Mouse (Mus musculus): ENCODE results near the gene Stambp. TPM values are rescaled to one million over a fixed set of nuclear protein-coding genes. Genes with fewer than 3 reads are reported as not detected.
"Not testable (repeated sequence)": the region's sequence is repeated elsewhere in the genome, so short reads cannot be mapped to it uniquely, and the experiment has no call there.

Gene Stambp
- total RNA-seq, 1 experiment, result 2.0 TPM

- in situ Hi-C loops (cut with MboI; ENCODE audit: low sequenced_read_pairs in 2 of 2, unreplicated experiment in 2 of 2), result no loop called here
- Histone ChIP-seq H3K9ac (ENCODE audit: insufficient read depth, low read depth, low read length, poor library complexity, severe bottlenecking) (no peak overlapping the region), H3K4me3 (ENCODE audit: insufficient read depth in 1 of 2, low read depth in 1 of 2, low read length in 2 of 2, poor library complexity in 1 of 2, severe bottlenecking in 1 of 2) (no peak overlapping the region), H3K27ac (ENCODE audit: insufficient read depth, low read depth, low read length, poor library complexity, severe bottlenecking) (no peak overlapping the region), H3K9me3 (ENCODE audit: control insufficient read depth, insufficient read depth, low read depth, low read length) (no peaks in the 10 kb centered on the region), H3K36me3 (ENCODE audit: control insufficient read depth, insufficient read depth, low read length, poor library complexity, severe bottlenecking) (no peaks in the 10 kb centered on the region), H3K4me1 (ENCODE audit: control insufficient read depth in 2 of 2, insufficient read depth in 2 of 2, low read length in 2 of 2, poor library complexity in 1 of 2) (no peaks in the 10 kb centered on the region)
- DNase-seq (ENCODE audit: low read depth, low spot score), result no peak
- TF ChIP-seq HCFC1 (IDR thresholded peaks at IDR 0.05; ENCODE audit: borderline replicate concordance, insufficient read depth, low read length) (no peak), MAFK (IDR thresholded peaks at IDR 0.05; ENCODE audit: insufficient read depth, low read depth, low read length) (no peak), CHD2 (IDR thresholded peaks at IDR 0.05; ENCODE audit: low read depth, low read length) (no peak), ZC3H11A (IDR thresholded peaks at IDR 0.05; ENCODE audit: borderline replicate concordance, low read depth, low read length) (no peak), ZNF384 (IDR thresholded peaks at IDR 0.05; ENCODE audit: low read depth, low read length) (no peak)
Observed at GRCm38 (mm10) chr6:83590301-83590700, 17.8 kb upstream of the Stambp start.

- in situ Hi-C loops (cut with MboI; ENCODE audit: low sequenced_read_pairs in 2 of 2, unreplicated experiment in 2 of 2); H3K9ac ChIP-seq (ENCODE audit: insufficient read depth, low read depth, low read length, poor library complexity, severe bottlenecking); H3K4me1 ChIP-seq (ENCODE audit: control insufficient read depth in 2 of 2, insufficient read depth in 2 of 2, low read length in 2 of 2, poor library complexity in 1 of 2); H3K27ac ChIP-seq (ENCODE audit: insufficient read depth, low read depth, low read length, poor library complexity, severe bottlenecking); H3K36me3 ChIP-seq (ENCODE audit: control insufficient read depth, insufficient read depth, low read length, poor library complexity, severe bottlenecking); H3K4me3 ChIP-seq (ENCODE audit: insufficient read depth in 1 of 2, low read depth in 1 of 2, low read length in 2 of 2, poor library complexity in 1 of 2, severe bottlenecking in 1 of 2); DNase-seq (ENCODE audit: low read depth, low spot score); H3K9me3 ChIP-seq (ENCODE audit: control insufficient read depth, insufficient read depth, low read depth, low read length): not testable (repeated sequence)
Observed at GRCm38 (mm10) chr6:83587191-83587590, 14.7 kb upstream of the Stambp start.

- H3K4me1 ChIP-seq (ENCODE audit: control insufficient read depth in 2 of 2, insufficient read depth in 2 of 2, low read length in 2 of 2, poor library complexity in 1 of 2); H3K27ac ChIP-seq (ENCODE audit: insufficient read depth, low read depth, low read length, poor library complexity, severe bottlenecking); H3K9me3 ChIP-seq (ENCODE audit: control insufficient read depth, insufficient read depth, low read depth, low read length); H3K36me3 ChIP-seq (ENCODE audit: control insufficient read depth, insufficient read depth, low read length, poor library complexity, severe bottlenecking); H3K4me3 ChIP-seq (ENCODE audit: insufficient read depth in 1 of 2, low read depth in 1 of 2, low read length in 2 of 2, poor library complexity in 1 of 2, severe bottlenecking in 1 of 2); in situ Hi-C loops (cut with MboI; ENCODE audit: low sequenced_read_pairs in 2 of 2, unreplicated experiment in 2 of 2); H3K9ac ChIP-seq (ENCODE audit: insufficient read depth, low read depth, low read length, poor library complexity, severe bottlenecking); DNase-seq (ENCODE audit: low read depth, low spot score): not testable (repeated sequence)
Observed at GRCm38 (mm10) chr6:83585328-83585727, 12.8 kb upstream of the Stambp start.

DNA sequence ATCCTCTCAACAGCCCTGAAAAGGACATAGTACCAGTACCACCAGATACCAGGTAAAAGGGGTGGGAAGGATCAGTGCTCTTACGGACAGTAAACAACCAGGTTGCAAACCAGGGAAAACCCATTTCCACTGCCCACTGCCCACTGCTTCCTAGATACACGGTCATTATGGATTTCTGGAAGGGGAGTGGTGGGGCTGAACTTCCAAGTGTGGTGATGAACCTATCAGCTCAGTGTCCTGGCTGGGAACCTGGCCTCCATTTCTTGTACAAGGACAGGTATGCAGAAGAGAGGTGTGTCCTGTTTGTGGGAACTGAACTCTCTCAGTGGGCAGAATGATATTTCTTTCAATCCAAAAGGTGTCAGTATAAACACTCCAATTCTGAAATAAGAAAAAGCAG lies 11.1 kb upstream of the Stambp start:
- no peak for TF ChIP-seq ZC3H11A (IDR thresholded peaks at IDR 0.05; ENCODE audit: borderline replicate concordance, low read depth, low read length)
- TF ChIP-seq ZNF384 (IDR thresholded peaks at IDR 0.05; ENCODE audit: low read depth, low read length), result no peak
- TF ChIP-seq HCFC1 (IDR thresholded peaks at IDR 0.05; ENCODE audit: borderline replicate concordance, insufficient read depth, low read length), result no peak
- in situ Hi-C loops (cut with MboI; ENCODE audit: low sequenced_read_pairs in 2 of 2, unreplicated experiment in 2 of 2), result no loop called here
- H3K36me3 ChIP-seq (ENCODE audit: control insufficient read depth, insufficient read depth, low read length, poor library complexity, severe bottlenecking), result no peaks in the 10 kb centered on the region
- no peaks in the 10 kb centered on the region for H3K9me3 ChIP-seq (ENCODE audit: control insufficient read depth, insufficient read depth, low read depth, low read length)
- no peak overlapping the region for H3K27ac ChIP-seq (ENCODE audit: insufficient read depth, low read depth, low read length, poor library complexity, severe bottlenecking)
- H3K4me1 ChIP-seq (ENCODE audit: control insufficient read depth in 2 of 2, insufficient read depth in 2 of 2, low read length in 2 of 2, poor library complexity in 1 of 2), result no peaks in the 10 kb centered on the region
- DNase-seq (ENCODE audit: low read depth, low spot score), result no peak
- no peak overlapping the region for H3K9ac ChIP-seq (ENCODE audit: insufficient read depth, low read depth, low read length, poor library complexity, severe bottlenecking)
- H3K4me3 ChIP-seq (ENCODE audit: insufficient read depth in 1 of 2, low read depth in 1 of 2, low read length in 2 of 2, poor library complexity in 1 of 2, severe bottlenecking in 1 of 2), result no peak overlapping the region

DNA sequence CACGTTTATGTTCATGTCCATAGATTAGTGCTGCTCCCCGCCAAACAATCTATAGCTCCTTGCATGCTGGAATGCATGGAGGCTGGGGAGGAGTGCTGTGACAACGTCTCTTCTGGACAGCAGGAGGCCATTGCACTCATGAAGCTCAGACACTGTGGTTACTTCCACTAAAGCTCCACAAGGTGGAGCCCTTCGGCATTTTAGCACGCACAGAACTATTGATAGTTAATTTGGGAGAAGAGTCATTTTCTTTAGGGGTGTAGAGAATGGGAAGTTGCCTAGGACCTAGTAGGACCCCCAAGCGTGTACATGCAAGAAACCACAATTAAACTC lies 10.4 kb upstream of the Stambp start:
- no peak overlapping the region for H3K4me3 ChIP-seq (ENCODE audit: insufficient read depth in 1 of 2, low read depth in 1 of 2, low read length in 2 of 2, poor library complexity in 1 of 2, severe bottlenecking in 1 of 2)
- H3K9me3 ChIP-seq (ENCODE audit: control insufficient read depth, insufficient read depth, low read depth, low read length), result no peaks in the 10 kb centered on the region
- H3K4me1 ChIP-seq (ENCODE audit: control insufficient read depth in 2 of 2, insufficient read depth in 2 of 2, low read length in 2 of 2, poor library complexity in 1 of 2), result no peaks in the 10 kb centered on the region
- H3K27ac ChIP-seq (ENCODE audit: insufficient read depth, low read depth, low read length, poor library complexity, severe bottlenecking), result no peak overlapping the region
- peak; percentile 65 for DNase-seq (ENCODE audit: low read depth, low spot score)
- in situ Hi-C loops (cut with MboI; ENCODE audit: low sequenced_read_pairs in 2 of 2, unreplicated experiment in 2 of 2), result no loop called here
- no peaks in the 10 kb centered on the region for H3K36me3 ChIP-seq (ENCODE audit: control insufficient read depth, insufficient read depth, low read length, poor library complexity, severe bottlenecking)
- TF ChIP-seq ZNF384 (IDR thresholded peaks at IDR 0.05; ENCODE audit: low read depth, low read length) (no peak), MAFK (IDR thresholded peaks at IDR 0.05; ENCODE audit: insufficient read depth, low read depth, low read length) (no peak), HCFC1 (IDR thresholded peaks at IDR 0.05; ENCODE audit: borderline replicate concordance, insufficient read depth, low read length) (no peak), CHD2 (IDR thresholded peaks at IDR 0.05; ENCODE audit: low read depth, low read length) (no peak), ZC3H11A (IDR thresholded peaks at IDR 0.05; ENCODE audit: borderline replicate concordance, low read depth, low read length) (no peak)
- H3K9ac ChIP-seq (ENCODE audit: insufficient read depth, low read depth, low read length, poor library complexity, severe bottlenecking), result no peak overlapping the region

All from ES-E14 (cell line).